Mouse (Mus musculus) CD8-positive naive resting alpha-beta T cell, adult 2 months (primary cell): ENCODE measurements around the gene Nphp4.
A peak's percentile ranks its signal among the peaks of the same experiment; 100 is the strongest.

Experiments used
- DNase-seq, 2 experiments: peaks; one replicate each; pipeline ENCODE4 v3.0.0; 2022; ENCODE audit warnings: low read depth in 2 of 2, low spot score in 2 of 2

Nphp4 gene

GRCm38 (mm10) chr4:152477466-152478223 lies 1.1 kb downstream of the Nphp4 start, which contains the start of gene Kcnab2:
Gene Kcnab2 (minus strand): TSS chr4:152477871.
- peak; percentile 98 for DNase-seq

- no peak for DNase-seq
Measured at GRCm38 (mm10) chr4:152478224-152478567, 1.7 kb downstream of the Nphp4 start.

- no peak for DNase-seq
Measured at GRCm38 (mm10) chr4:152480426-152480825, 3.9 kb downstream of the Nphp4 start.

GRCm38 (mm10) chr4:152488046-152488445 lies 11.5 kb downstream of the Nphp4 start:
- DNase-seq = no peak

GRCm38 (mm10) chr4:152490311-152490710 lies 13.8 kb downstream of the Nphp4 start:
- no peak for DNase-seq

- peak; percentile 82 to 88 for DNase-seq
Measured at GRCm38 (mm10) chr4:152491250-152491899, 14.9 kb downstream of the Nphp4 start.

- no peak for DNase-seq
Measured at GRCm38 (mm10) chr4:152494360-152494879, 17.9 kb downstream of the Nphp4 start.

GRCm38 (mm10) chr4:152512221-152512925 lies 35.9 kb downstream of the Nphp4 start:
- DNase-seq = no peak

GRCm38 (mm10) chr4:152514884-152515283 lies 38.4 kb downstream of the Nphp4 start:
- no peak for DNase-seq

- DNase-seq = no peak
Measured at GRCm38 (mm10) chr4:152519106-152519505, 42.6 kb downstream of the Nphp4 start.

GRCm38 (mm10) chr4:152520083-152520482 lies 43.6 kb downstream of the Nphp4 start:
- peak; percentile 40 to 62 for DNase-seq

GRCm38 (mm10) chr4:152532872-152533271 lies 56.4 kb downstream of the Nphp4 start:
- DNase-seq = no peak

GRCm38 (mm10) chr4:152539756-152540155 lies 63.2 kb downstream of the Nphp4 start:
- DNase-seq = no peak

- no peak for DNase-seq
Measured at GRCm38 (mm10) chr4:152541172-152541571, 64.7 kb downstream of the Nphp4 start.

GRCm38 (mm10) chr4:152542447-152542846 lies 65.9 kb downstream of the Nphp4 start:
- no peak for DNase-seq

- no peak for DNase-seq
Measured at GRCm38 (mm10) chr4:152546481-152546880, 70.0 kb downstream of the Nphp4 start.

- DNase-seq = no peak
Measured at GRCm38 (mm10) chr4:152547886-152548663, 71.6 kb downstream of the Nphp4 start.

GRCm38 (mm10) chr4:152549507-152550202 lies 73.1 kb downstream of the Nphp4 start:
- no peak for DNase-seq

- no peak for DNase-seq
Measured at GRCm38 (mm10) chr4:152550203-152550549, 73.7 kb downstream of the Nphp4 start.

GRCm38 (mm10) chr4:152553582-152554285 lies 77.2 kb downstream of the Nphp4 start:
- DNase-seq = no peak
